Mouse (Mus musculus) heart, postnatal 0 days (tissue): Measurements from ENCODE around the gene Larp4b. TPM values are rescaled to one million over a fixed set of nuclear protein-coding genes. Genes with fewer than 3 reads are reported as not detected.

ENCODE experiments used
- ATAC-seq: fragments of 200-750 bp; cut with Nextera tagmentation; 2 replicates; pipeline ENCODE4 v1.8.0; 2017; ENCODE audit warnings: low read depth, moderate number of reproducible peaks, moderate library complexity; ENCODE audit not compliant: insufficient read depth
- DNase-seq: peaks from one replicate; pipeline ENCODE4 v3.0.0-alpha.2; 2016; ENCODE audit warnings: low spot score
- H3K27ac ChIP-seq: fragments of 300-500 bp; sonication (generic); 2 replicates; pipeline ENCODE4 v1.5.1; 2014; ENCODE audit warnings: low read depth, mild to moderate bottlenecking
- H3K27me3 ChIP-seq: fragments of 300-500 bp; sonication (generic); 2 replicates; pipeline ENCODE4 v1.6.1; 2014; ENCODE audit warnings: low read length, mixed read lengths; ENCODE audit not compliant: control insufficient read depth, insufficient read depth
- H3K36me3 ChIP-seq: fragments of 300-500 bp; sonication (generic); replicated peaks from 2 replicates; pipeline ENCODE4 v1.6.1; 2014; ENCODE audit warnings: low read length, mixed read lengths; ENCODE audit not compliant: control insufficient read depth, insufficient read depth
- H3K4me1 ChIP-seq: fragments of 300-500 bp; sonication (generic); 2 replicates; pipeline ENCODE4 v1.6.1; 2014; ENCODE audit warnings: antibody characterized with exemption; ENCODE audit not compliant: control insufficient read depth, insufficient read depth
- H3K4me2 ChIP-seq: fragments of 300-500 bp; sonication (generic); 2 replicates; pipeline ENCODE4 v1.6.1; 2014; ENCODE audit warnings: low read depth, mild to moderate bottlenecking, low read length, moderate library complexity
- H3K4me3 ChIP-seq: fragments of 300-500 bp; sonication (generic); 2 replicates; pipeline ENCODE4 v1.5.1; 2014; ENCODE audit warnings: low read depth, low read length
- H3K9ac ChIP-seq: fragments of 300-500 bp; sonication (generic); replicated peaks from 2 replicates; pipeline ENCODE4 v1.6.1; 2014; ENCODE audit warnings: low read depth, low read length, mixed read lengths
- H3K9me3 ChIP-seq: fragments of 300-500 bp; sonication (generic); replicated peaks from 2 replicates; pipeline ENCODE4 v1.6.1; 2016; ENCODE audit warnings: low read length; ENCODE audit not compliant: control insufficient read depth
- CTCF ChIP-seq: IDR thresholded peaks from 2 replicates; pipeline ENCODE4 v1.5.1; 2016; ENCODE audit warnings: antibody characterized with exemption, control low read depth, low read depth
- EP300 ChIP-seq: IDR thresholded peaks from 2 replicates; pipeline ENCODE4 v1.6.1; 2016; ENCODE audit warnings: antibody characterized with exemption, low read depth
- WGBS: fragments of 180-500 bp; shearing (Covaris S2); extraction: QIAGEN DNeasy Blood & Tissue Kit; methylation state at CpG from one replicate; pipeline ENCODE4 v1.1.7; 2014; 5-methylcytosine and 5-hydroxymethylcytosine counted together
- polyA plus RNA-seq: library from polyadenylated mRNA; unstranded; fragments of >200 nt; fragmentation: Nextera tagmentation; extraction: Ambion mirVana; gene quantifications from 2 replicates; pipeline ENCODE4 v1.2.1, GENCODE M21; 2015
- total RNA-seq: library from RNA; depleted of rRNA; stranded (reverse); fragments of >200 nt; gene quantifications from 2 replicates; pipeline ENCODE4 v1.2.3, GENCODE M21; 2014; ENCODE audit warnings: low replicate concordance

Gene Larp4b
- total and polyA plus RNA-seq, 2 experiments from 2014 or later = 19.1 to 95.2 TPM

DNA sequence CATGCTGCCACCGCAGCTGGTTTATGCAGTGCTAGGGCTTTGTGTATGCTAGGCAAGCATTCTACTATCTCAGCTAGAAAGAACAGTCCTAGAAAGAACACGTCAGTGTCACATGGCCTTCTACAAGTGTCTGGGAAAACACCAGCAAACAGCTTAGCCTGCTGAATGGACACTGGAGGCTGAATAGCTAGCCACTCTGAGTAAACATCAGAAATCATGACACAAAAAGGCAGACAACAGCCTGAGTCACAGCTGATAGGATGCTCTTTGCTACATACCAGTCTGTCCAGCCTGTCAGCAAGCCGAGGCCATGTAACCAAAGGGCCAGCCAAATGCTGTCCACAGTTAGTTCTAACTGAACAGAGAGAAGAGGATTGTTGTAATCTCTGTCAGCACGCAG, 32.3 kb upstream of the Larp4b start:
- no peaks in the 10 kb centered on the region for H3K4me1 ChIP-seq
- H3K4me2 ChIP-seq = peak overlapping the region; percentile 21; the same call in 1 of the 2 replicates
- ATAC-seq = peak; percentile 86

DNA sequence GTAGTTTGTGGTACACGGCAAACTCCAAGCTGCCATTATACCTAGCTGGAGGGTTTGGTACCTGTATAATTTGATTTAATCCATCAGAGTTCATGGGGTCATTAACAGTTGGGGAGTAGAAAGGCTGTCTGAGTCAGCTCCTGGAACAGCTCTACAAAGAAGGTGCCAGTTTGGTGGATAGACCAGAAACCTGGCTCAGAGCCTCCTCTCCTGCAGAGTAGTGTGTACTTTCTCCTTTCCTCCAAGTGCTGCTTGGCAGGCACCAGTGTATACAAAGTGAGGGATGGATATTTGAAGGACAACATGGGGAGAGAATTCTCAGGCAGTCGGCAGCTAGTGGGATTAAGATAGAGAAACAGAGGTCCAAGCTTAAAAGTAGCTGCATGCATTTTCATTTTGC, 29.5 kb upstream of the Larp4b start:
- 61% methylated on average over 2 of the region's 2 CpGs for WGBS
- no peaks in the 10 kb centered on the region for H3K36me3 ChIP-seq
- no peak overlapping the region for H3K9ac ChIP-seq
- H3K4me3 ChIP-seq = no peak overlapping the region
- TF ChIP-seq EP300 (no peak), CTCF (no peak)
- H3K27ac ChIP-seq = no peak overlapping the region
- no peaks in the 10 kb centered on the region for H3K9me3 ChIP-seq
- ATAC-seq = no peak
- DNase-seq = no peak
- no peaks in the 10 kb centered on the region for H3K4me1 ChIP-seq
- no peaks in the 10 kb centered on the region for H3K27me3 ChIP-seq
- H3K4me2 ChIP-seq = no peak overlapping the region

More for the DNA sequence above, 32.3 kb upstream of the Larp4b start:
- TF ChIP-seq EP300 (no peak), CTCF (no peak)
- H3K36me3 ChIP-seq = no peaks in the 10 kb centered on the region
- peak; percentile 48 for DNase-seq
- no peak overlapping the region for H3K9ac ChIP-seq
- no peaks in the 10 kb centered on the region for H3K9me3 ChIP-seq
- no peaks in the 10 kb centered on the region for H3K27me3 ChIP-seq
- peak overlapping the region; percentile 25; the same call in 1 of the 2 replicates for H3K27ac ChIP-seq
- no peak overlapping the region for H3K4me3 ChIP-seq
- WGBS = 11% methylated on average over 4 of the region's 4 CpGs

DNA sequence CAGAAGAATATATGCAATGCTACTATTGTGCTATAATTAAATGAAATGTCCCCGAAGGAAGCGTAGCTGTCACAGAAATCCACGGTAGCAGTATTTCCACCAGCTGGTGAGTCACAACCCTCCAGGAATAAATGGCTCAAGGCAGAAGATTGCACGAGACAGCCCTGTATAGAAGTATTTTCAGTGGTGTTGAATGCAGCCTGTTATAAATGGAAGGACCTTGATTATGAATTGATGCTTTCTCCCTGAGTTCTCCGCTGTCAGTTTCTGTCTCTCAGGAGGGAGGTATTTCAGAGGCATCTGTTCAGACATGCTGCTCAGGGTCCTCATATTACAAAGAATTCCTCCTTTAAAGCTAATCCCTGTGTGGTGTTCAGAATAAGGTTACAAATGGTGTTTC, 27.6 kb upstream of the Larp4b start:
- Histone ChIP-seq H3K4me2 (no peak overlapping the region), H3K9ac (no peak overlapping the region), H3K4me3 (no peak overlapping the region), H3K4me1 (no peaks in the 10 kb centered on the region), H3K9me3 (no peaks in the 10 kb centered on the region), H3K27ac (no peak overlapping the region), H3K36me3 (no peaks in the 10 kb centered on the region), H3K27me3 (no peaks in the 10 kb centered on the region)
- 53% methylated on average over 5 of the region's 5 CpGs for WGBS
- no peak for TF ChIP-seq EP300
- no peak for ATAC-seq
- DNase-seq = no peak

DNA sequence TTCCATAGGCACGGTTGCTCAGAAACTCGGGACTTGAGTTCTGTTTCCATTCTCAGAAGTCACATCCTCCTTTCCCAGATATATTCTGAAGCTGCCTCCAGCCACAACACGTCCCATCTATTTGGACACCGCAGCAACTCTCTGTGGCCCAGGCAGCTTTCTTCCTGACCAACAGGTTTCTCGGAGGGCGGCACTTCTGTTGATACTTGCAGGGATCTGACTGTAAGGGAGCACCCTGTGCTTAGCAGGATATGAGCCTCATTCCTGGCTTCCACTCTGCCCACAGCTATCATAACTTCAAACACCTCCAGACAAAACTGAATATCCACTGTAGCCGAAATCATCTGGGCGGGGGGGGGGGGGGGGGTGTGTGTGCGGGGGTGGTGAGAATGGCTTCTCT, 22.7 kb upstream of the Larp4b start:
- Histone ChIP-seq H3K36me3 (no peaks in the 10 kb centered on the region), H3K27me3 (no peaks in the 10 kb centered on the region), H3K9ac (no peak overlapping the region), H3K27ac (no peak overlapping the region), H3K4me1 (no peaks in the 10 kb centered on the region), H3K9me3 (no peaks in the 10 kb centered on the region), H3K4me3 (no peak overlapping the region), H3K4me2 (no peak overlapping the region)
- DNase-seq (no peak), ATAC-seq (no peak)
- WGBS = 66% methylated on average over 9 of the region's 9 CpGs
- no peak for TF ChIP-seq CTCF
- TF ChIP-seq EP300 = no peak

DNA sequence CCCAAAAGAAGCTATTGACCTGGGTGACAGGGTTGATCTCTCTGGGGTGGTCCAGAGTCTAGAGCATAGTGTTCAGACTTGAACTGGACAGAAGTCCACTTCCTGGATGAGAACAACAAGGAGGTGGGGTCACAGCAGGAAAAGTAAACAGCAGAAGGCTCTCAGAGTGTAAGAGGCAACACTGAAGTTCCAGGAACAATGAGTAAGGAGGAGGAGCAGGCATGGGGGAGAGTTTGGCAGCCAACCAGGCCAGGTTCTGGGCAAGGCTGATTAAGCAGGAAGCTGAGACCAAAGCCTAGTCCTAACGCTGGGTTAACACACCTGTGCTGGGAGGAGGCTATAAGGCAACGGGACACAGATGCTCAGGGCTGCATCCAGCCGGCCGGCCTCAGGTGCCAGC, 19.9 kb upstream of the Larp4b start:
- DNase-seq (no peak), ATAC-seq (no peak)
- Histone ChIP-seq H3K4me2 (no peak overlapping the region), H3K27ac (no peak overlapping the region), H3K4me1 (no peaks in the 10 kb centered on the region), H3K9me3 (no peaks in the 10 kb centered on the region), H3K27me3 (no peaks in the 10 kb centered on the region), H3K4me3 (no peak overlapping the region), H3K36me3 (no peaks in the 10 kb centered on the region), H3K9ac (no peak overlapping the region)
- TF ChIP-seq EP300 (no peak), CTCF (no peak)
- WGBS = 71% methylated on average over 4 of the region's 4 CpGs

DNA sequence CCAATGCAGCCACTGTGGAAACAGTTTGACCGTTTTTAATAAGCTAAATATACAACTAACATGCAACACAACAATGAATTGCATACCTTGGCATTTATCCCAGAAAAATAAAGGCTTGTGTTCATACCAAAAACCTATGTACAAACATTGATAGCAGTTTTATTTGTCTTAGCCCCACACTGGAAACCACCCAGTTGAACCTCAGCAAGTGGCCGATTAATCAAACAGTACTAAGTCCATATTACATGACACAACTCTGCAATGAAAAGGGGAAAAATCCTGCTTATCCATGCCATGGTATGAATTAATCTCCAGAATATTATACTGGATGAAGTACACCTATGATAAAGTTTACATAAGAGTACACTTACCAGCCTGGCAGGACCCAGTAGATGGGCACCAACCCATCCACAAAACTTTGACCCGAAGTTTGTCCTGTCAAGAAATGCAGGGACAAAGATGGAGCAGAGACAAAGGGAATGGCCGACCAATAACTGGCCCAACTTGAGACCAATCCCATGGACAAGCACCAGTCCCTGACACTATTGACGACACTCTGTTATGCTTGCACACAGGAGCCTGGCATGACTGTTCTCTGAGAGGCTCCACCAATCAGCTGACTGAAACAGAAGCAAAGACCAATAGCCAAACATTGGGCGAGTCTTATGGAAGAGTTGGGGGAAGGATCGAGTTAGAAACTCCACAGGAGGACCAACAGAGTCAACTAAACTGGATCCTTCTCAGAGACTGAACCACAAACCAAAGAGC, 17.7 kb upstream of the Larp4b start:
- TF ChIP-seq CTCF (no peak), EP300 (no peak)

More for the DNA sequence above, 17.7 kb upstream of the Larp4b start:
- Histone ChIP-seq H3K4me3 (no peak overlapping the region), H3K27me3 (no peaks in the 10 kb centered on the region), H3K9ac (no peak overlapping the region), H3K4me1 (no peaks in the 10 kb centered on the region), H3K4me2 (no peak overlapping the region), H3K36me3 (no peaks in the 10 kb centered on the region), H3K27ac (no peak overlapping the region), H3K9me3 (no peaks in the 10 kb centered on the region)
- ATAC-seq (no peak), DNase-seq (no peak)
- WGBS = 64% methylated on average over 7 of the region's 7 CpGs
